Mouse (Mus musculus): ENCODE measurements around the gene Atg9b. TPM values are rescaled to one million over a fixed set of nuclear protein-coding genes. Genes with fewer than 3 reads are reported as not detected.
A peak's percentile ranks its signal among the peaks of the same experiment; 100 is the strongest.

Atg9b gene
- polyA plus RNA-seq, 1 experiment from 2014 or later = 4.2 TPM

DNA sequence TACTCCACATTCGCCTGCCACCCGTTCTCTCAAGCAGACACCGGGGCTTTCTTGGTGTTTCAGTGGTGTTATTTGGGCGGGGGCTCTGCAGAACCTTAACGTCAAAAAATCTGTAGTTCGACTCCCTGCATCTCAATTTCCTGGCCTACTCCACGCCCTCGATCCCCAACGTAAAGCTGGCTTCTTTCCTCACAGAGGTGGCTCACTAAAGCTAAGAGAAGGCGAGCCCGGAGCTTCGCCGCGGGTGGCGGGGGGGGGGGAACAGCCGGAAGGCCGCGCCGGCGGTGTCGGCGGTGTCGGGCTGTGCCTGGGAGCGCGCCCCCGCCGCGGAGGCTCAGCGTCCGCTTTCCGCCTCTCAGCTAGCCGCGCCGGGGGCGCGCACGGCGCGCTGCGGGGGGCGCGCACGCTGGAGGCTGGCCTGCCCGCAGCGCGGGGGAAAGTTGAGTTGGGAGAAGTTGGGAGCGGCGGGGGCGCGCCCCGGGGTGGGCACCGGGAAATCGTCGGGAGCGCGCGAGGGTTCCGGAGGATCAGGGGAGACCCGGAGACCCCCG, 33.0 kb upstream of the Atg9b start:
- Histone ChIP-seq H3K4me2 (ENCODE audit: low read depth, low read length) (peak overlapping the region; percentile 96), H3K27me3 (ENCODE audit: control insufficient read depth, insufficient read depth, low read length) (no peaks in the 10 kb centered on the region), H3K9ac (ENCODE audit: low read length) (peak overlapping the region; percentile 89), H3K27ac (ENCODE audit: low read length) (peak overlapping the region; percentile 99), H3K36me3 (ENCODE audit: control insufficient read depth, insufficient read depth, low read length) (0 out of 2 replicates have a peak, but pooled peaks cover under 1% of the 10 kb centered on the region), H3K4me1 (ENCODE audit: control insufficient read depth, insufficient read depth, low read length) (peaks cover 40% of the 10 kb centered on the region), H3K9me3 (replicated peaks; ENCODE audit: control insufficient read depth, low read length) (no peaks in the 10 kb centered on the region), H3K4me3 (replicated peaks; ENCODE audit: low read length) (peak overlapping the region; percentile 87)
- under 1% methylated on average over 52 of the region's 60 CpGs for WGBS
- ATAC-seq (ENCODE audit: insufficient read depth, low FRiP score) = peak; percentile 32; the same call in 1 of the 2 replicates

DNA sequence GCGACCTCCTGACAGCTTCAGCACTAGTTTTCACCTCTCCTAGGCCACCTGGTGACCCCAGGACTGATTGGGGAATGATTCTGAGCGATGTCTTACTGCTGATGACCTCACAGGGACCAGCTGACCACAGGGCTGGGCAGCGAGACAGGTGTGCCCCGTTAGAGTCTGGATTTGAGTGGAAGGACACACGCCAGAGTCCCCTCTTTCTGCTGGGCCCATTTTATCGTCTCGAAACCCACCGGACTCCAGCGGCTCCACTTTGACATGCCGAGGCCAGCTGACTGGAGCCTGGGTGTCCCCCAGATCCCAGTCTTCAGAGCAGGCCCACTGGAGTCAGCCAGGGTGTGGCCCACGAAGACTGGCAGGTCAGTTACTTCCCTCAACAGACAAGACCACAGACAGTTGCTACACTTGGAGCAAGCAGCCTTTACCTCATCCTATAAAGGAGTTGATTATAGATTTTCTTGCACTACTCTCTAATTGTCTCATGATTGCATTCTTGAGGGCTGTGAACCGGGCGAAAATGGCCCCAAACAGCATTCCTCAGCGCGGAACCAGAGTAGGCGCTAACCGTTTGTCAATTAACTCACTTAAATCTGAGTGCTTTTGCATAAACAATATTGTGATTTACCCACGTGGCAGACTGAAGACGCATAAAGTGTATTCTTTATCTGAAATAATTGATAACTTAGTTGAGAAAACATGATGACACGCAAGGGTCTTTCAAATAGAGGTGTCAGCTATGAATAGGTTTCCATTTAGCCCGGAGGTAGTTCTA, 32.2 kb upstream of the Atg9b start:
- H3K27me3 ChIP-seq (ENCODE audit: control insufficient read depth, insufficient read depth, low read length) = no peaks in the 10 kb centered on the region
- H3K9me3 ChIP-seq (replicated peaks; ENCODE audit: control insufficient read depth, low read length) = no peaks in the 10 kb centered on the region
- H3K4me3 ChIP-seq (replicated peaks; ENCODE audit: low read length) = peak overlapping the region; percentile 87
- H3K9ac ChIP-seq (ENCODE audit: low read length) = peak overlapping the region; percentile 89
- peak overlapping the region; percentile 99 for H3K27ac ChIP-seq (ENCODE audit: low read length)
- H3K4me2 ChIP-seq (ENCODE audit: low read depth, low read length) = peak overlapping the region; percentile 96
- H3K36me3 ChIP-seq (ENCODE audit: control insufficient read depth, insufficient read depth, low read length) = no peaks in the 10 kb centered on the region
- H3K4me1 ChIP-seq (ENCODE audit: control insufficient read depth, insufficient read depth, low read length) = peaks cover 40% of the 10 kb centered on the region
- WGBS = 7% methylated on average over 21 of the region's 21 CpGs
- no peak for ATAC-seq (ENCODE audit: insufficient read depth, low FRiP score)

DNA sequence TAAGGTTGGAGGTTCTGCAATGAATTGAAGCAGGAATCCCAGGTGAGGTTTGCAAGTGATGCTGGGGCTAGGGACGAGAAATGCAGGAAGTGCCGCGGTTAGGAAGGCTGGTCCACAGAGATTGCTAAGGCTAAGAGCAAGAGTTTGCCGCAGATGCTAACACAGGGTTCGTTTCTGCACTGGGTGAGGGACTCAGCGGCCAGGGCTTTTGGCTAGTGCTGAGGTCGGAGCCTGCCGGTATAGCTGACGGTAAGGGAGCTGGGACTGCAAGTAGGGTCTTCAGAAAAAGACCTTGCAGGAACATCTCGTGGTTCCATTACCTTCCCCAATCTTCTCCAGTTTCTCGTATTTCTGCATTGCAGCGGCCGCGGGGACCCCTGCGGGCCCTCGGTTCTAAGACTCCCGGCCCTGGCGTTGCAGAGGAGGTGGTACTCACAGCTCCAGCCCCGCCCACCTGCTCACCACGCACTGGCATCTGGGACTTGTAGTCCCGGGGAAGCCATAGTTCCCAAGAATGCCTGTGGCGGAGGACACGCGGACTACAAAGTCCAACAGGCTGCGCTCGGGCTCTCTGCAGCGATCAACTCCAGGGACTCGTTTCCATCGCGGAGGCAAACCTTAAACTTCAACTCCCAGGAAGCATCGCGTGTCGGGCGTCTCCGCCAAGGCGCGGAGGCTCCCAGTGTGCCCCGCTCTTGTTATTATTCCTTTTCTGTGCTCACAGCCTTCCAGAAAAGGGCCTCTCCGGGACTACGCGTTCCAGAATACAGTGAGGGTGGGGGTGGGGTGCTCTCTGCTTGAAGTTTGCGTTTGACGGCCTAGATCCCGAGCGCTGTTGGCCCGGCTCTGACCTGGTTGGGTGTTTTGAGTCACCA, 31.4 kb upstream of the Atg9b start, which contains the start of the genes Cdk5 and Slc4a2:
Cdk5 (minus strand) TSS at position 402 of the 875 bp plus-strand sequence.
Slc4a2 (plus strand) TSS at position 709 of the 875 bp plus-strand sequence.
- H3K36me3 ChIP-seq (ENCODE audit: control insufficient read depth, insufficient read depth, low read length) = no peaks in the 10 kb centered on the region
- H3K27me3 ChIP-seq (ENCODE audit: control insufficient read depth, insufficient read depth, low read length) = no peaks in the 10 kb centered on the region
- peak within 1 kb of the TSS; percentile 99 for H3K27ac ChIP-seq (ENCODE audit: low read length)
- H3K4me1 ChIP-seq (ENCODE audit: control insufficient read depth, insufficient read depth, low read length) = peaks cover 36% of the 10 kb centered on the region
- H3K4me3 ChIP-seq (replicated peaks; ENCODE audit: low read length) = peak within 1 kb of the TSS; percentile 87
- ATAC-seq (ENCODE audit: insufficient read depth, low FRiP score) = peak; percentile 92
- WGBS = under 1% methylated on average over 46 of the region's 46 CpGs
- no peaks in the 10 kb centered on the region for H3K9me3 ChIP-seq (replicated peaks; ENCODE audit: control insufficient read depth, low read length)
- peak within 1 kb of the TSS; percentile 89 for H3K9ac ChIP-seq (ENCODE audit: low read length)
- peak within 1 kb of the TSS; percentile 96 for H3K4me2 ChIP-seq (ENCODE audit: low read depth, low read length)

DNA sequence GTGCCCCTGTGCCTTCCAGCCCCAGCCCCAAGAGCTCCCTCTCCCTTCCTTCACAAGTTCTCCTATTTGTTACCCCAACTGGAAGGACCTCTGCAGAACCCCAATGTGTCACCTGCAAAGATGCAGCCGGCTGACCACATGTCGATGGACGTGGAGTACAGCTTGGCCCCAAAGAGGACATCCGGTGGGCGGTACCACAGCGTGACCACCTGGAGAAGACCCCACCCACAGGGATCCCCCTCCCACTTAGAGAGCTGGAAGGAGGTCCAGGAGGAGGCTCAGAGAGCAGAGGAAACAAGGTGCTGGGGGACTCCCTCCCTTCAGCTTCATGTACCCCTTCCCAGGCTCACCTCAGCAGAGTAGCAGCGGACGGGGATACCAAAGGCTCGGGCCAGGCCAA, 28.4 kb upstream of the Atg9b start:
- Histone ChIP-seq H3K9ac (ENCODE audit: low read length) (no peak overlapping the region), H3K36me3 (ENCODE audit: control insufficient read depth, insufficient read depth, low read length) (no peaks in the 10 kb centered on the region), H3K9me3 (replicated peaks; ENCODE audit: control insufficient read depth, low read length) (no peaks in the 10 kb centered on the region), H3K4me1 (ENCODE audit: control insufficient read depth, insufficient read depth, low read length) (peaks cover 11% of the 10 kb centered on the region), H3K4me3 (replicated peaks; ENCODE audit: low read length) (no peak overlapping the region), H3K27me3 (ENCODE audit: control insufficient read depth, insufficient read depth, low read length) (no peaks in the 10 kb centered on the region), H3K27ac (ENCODE audit: low read length) (no peak overlapping the region), H3K4me2 (ENCODE audit: low read depth, low read length) (no peak overlapping the region)
- no peak for ATAC-seq (ENCODE audit: insufficient read depth, low FRiP score)
- 86% methylated on average over 9 of the region's 9 CpGs for WGBS

DNA sequence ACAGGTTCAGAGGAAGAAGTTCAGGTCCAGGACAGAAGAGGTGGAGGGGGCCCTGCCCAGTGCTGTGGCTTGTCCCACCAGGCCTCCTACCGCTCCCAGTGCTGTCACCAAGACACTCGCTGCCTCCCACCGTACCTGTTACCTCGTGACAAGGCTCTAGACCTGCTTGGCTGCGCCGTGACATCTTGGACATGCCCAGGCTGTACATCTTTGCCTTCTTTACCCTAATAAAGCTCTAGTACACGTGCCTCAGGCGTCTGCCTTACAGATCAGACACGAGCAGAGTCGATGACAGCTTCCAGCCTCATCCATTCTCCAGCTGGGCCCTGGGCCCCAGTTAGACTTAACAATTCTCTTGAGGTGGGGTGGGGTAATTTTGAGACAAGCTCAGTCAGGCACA, 25.6 kb upstream of the Atg9b start:
- Histone ChIP-seq H3K4me2 (ENCODE audit: low read depth, low read length) (no peak overlapping the region), H3K4me1 (ENCODE audit: control insufficient read depth, insufficient read depth, low read length) (peaks cover 2% of the 10 kb centered on the region), H3K9ac (ENCODE audit: low read length) (no peak overlapping the region), H3K4me3 (replicated peaks; ENCODE audit: low read length) (no peak overlapping the region), H3K27me3 (ENCODE audit: control insufficient read depth, insufficient read depth, low read length) (no peaks in the 10 kb centered on the region), H3K27ac (ENCODE audit: low read length) (no peak overlapping the region), H3K36me3 (ENCODE audit: control insufficient read depth, insufficient read depth, low read length) (no peaks in the 10 kb centered on the region), H3K9me3 (replicated peaks; ENCODE audit: control insufficient read depth, low read length) (no peaks in the 10 kb centered on the region)
- no peak for ATAC-seq (ENCODE audit: insufficient read depth, low FRiP score)
- WGBS = 88% methylated on average over 10 of the region's 10 CpGs

DNA sequence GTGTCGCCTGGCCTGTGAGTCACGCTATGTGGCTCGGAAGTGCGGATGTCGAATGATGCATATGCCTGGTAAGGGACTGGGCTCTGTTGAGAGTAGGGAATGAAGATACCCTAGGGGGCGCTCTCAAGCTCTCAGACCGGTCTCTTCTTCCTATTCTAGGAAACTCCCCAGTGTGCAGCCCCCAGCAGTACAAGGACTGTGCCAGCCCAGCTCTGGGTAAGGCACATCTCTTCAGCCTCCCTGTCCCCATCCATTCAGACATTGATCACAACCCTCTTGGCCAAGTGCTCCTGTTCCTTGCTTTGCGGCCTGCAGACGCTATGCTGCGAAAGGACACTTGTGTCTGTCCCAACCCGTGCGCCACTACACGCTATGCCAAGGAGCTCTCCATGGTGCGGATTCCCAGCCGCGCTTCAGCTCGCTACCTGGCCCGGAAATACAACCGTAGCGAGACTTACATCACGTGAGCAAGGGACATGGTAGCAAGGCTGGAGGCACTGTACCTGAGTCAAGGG, 24.3 kb upstream of the Atg9b start:
- no peak overlapping the region for H3K9ac ChIP-seq (ENCODE audit: low read length)
- no peaks in the 10 kb centered on the region for H3K36me3 ChIP-seq (ENCODE audit: control insufficient read depth, insufficient read depth, low read length)
- H3K4me2 ChIP-seq (ENCODE audit: low read depth, low read length) = peak overlapping the region; percentile 14; the same call in 1 of the 2 replicates
- no peaks in the 10 kb centered on the region for H3K27me3 ChIP-seq (ENCODE audit: control insufficient read depth, insufficient read depth, low read length)
- no peak overlapping the region for H3K4me3 ChIP-seq (replicated peaks; ENCODE audit: low read length)
- H3K9me3 ChIP-seq (replicated peaks; ENCODE audit: control insufficient read depth, low read length) = no peaks in the 10 kb centered on the region
- no peaks in the 10 kb centered on the region for H3K4me1 ChIP-seq (ENCODE audit: control insufficient read depth, insufficient read depth, low read length)
- ATAC-seq (ENCODE audit: insufficient read depth, low FRiP score) = peak; percentile 65
- no peak overlapping the region for H3K27ac ChIP-seq (ENCODE audit: low read length)
- WGBS = 2% methylated on average over 21 of the region's 21 CpGs

DNA sequence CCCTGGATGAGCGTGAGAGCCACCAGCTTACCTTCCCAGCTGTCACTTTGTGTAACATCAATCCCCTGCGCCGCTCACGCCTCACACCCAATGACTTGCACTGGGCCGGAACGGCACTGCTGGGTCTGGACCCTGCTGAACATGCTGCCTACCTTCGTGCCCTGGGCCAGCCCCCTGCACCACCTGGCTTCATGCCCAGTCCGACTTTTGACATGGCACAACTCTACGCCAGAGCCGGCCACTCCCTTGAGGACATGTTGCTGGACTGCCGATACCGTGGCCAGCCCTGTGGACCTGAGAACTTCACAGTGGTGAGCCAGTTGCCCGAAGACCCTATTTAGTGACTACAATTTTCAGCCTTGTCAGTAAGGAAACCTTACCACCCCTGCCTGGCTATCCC, 22.0 kb upstream of the Atg9b start:
- H3K4me3 ChIP-seq (replicated peaks; ENCODE audit: low read length) = no peak overlapping the region
- WGBS = 81% methylated on average over 13 of the region's 13 CpGs
- H3K27ac ChIP-seq (ENCODE audit: low read length) = no peak overlapping the region
- no peaks in the 10 kb centered on the region for H3K9me3 ChIP-seq (replicated peaks; ENCODE audit: control insufficient read depth, low read length)
- H3K27me3 ChIP-seq (ENCODE audit: control insufficient read depth, insufficient read depth, low read length) = no peaks in the 10 kb centered on the region
- no peaks in the 10 kb centered on the region for H3K4me1 ChIP-seq (ENCODE audit: control insufficient read depth, insufficient read depth, low read length)
- no peak overlapping the region for H3K4me2 ChIP-seq (ENCODE audit: low read depth, low read length)
- no peaks in the 10 kb centered on the region for H3K36me3 ChIP-seq (ENCODE audit: control insufficient read depth, insufficient read depth, low read length)
- no peak overlapping the region for H3K9ac ChIP-seq (ENCODE audit: low read length)
- no peak for ATAC-seq (ENCODE audit: insufficient read depth, low FRiP score)

DNA sequence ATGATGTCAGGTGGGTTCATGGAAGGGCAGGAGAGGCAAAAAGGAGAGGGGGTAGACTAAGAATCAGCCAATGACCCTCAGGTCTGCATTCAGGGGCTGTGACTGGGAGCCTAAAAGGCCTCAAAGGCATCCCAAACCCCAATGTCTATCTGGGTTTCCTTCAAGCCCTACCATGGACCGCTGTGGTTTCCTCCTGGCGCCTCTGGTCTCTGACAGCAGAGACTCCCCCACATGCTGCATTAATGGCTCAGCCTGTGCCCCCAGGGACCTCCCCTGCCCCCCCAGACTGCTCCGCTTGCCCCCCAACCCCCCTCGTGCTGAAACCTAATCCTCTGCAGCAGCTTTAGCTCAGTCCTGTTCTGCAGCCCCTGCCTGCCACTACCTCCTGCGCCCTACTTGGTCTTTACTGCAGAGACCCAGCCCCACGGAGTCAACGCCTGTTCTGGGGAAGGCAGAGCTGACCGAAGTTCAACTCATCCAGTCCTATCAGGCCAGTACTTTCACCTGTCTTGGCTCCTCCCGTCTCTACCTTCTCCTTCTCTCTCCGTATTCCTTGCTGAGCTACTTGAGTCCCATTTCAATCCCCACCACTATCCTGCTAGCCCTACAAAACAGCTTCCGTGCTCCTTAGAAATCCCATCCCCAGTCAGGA, 21.2 kb upstream of the Atg9b start, which contains the start of gene Asic3:
Asic3 (plus strand) TSS at position 351 of the 652 bp plus-strand sequence.
- 33% methylated on average over 11 of the region's 11 CpGs for WGBS
- Histone ChIP-seq H3K4me1 (ENCODE audit: control insufficient read depth, insufficient read depth, low read length) (no peaks in the 10 kb centered on the region), H3K9me3 (replicated peaks; ENCODE audit: control insufficient read depth, low read length) (no peaks in the 10 kb centered on the region), H3K4me3 (replicated peaks; ENCODE audit: low read length) (no peak within 1 kb of the TSS), H3K9ac (ENCODE audit: low read length) (no peak within 1 kb of the TSS; the same call in 1 of the 2 replicates), H3K4me2 (ENCODE audit: low read depth, low read length) (no peak within 1 kb of the TSS), H3K27ac (ENCODE audit: low read length) (no peak within 1 kb of the TSS), H3K27me3 (ENCODE audit: control insufficient read depth, insufficient read depth, low read length) (no peaks in the 10 kb centered on the region), H3K36me3 (ENCODE audit: control insufficient read depth, insufficient read depth, low read length) (no peaks in the 10 kb centered on the region)
- no peak for ATAC-seq (ENCODE audit: insufficient read depth, low FRiP score)
